Mouse (Mus musculus) spleen, postnatal 36 days (tissue): Measurements from ENCODE around the gene Arhgap40.

ENCODE experiments used
- DNase-seq, 2 experiments: peaks; one replicate each; pipeline ENCODE4 v3.0.0; 2022; ENCODE audit warnings: low spot score in 2 of 2, mixed read lengths in 1 of 2

Arhgap40 gene

DNA sequence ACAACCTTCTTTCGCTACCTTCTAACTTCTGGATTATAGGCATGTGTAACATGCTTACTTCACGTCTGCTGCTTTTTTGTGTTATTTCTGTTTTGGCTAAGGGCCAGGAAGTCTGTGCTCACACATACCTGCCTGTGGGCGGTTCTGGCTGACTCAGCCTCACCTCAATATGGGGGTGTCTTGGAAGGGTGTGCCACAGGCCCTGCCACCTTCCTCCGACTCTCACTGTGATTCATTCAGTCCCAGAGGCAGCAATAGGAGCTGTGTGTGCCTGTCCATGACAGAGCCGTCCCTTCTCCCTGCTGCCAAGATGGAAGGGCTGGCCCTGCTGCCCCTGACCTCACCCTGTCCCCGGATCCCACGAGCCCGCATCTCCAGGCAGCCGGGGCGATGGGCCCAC lies at the start of gene Arhgap40:
Gene Arhgap40 (plus strand): TSS at position 269 of the 400 bp plus-strand sequence.
- DNase-seq = no peak

DNA sequence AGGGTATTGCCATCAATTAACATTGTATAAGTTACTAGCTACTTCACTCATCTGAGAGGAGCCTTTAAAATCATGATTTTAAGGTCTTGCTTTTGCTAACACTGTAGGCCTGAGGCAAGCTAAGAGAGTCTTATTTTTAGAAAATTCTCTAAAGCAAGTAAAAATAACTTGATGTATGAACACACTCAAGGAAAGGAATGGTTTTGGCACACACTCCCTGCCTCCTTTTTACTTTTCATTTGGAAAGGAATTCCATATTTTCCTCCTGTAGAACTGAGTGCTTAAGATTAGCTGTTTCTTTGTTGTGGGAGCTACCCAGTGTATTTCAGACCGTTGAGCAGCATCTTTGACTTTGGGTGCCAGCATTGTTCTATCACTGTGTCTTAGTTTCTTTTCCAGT lies 38.4 kb upstream of the Arhgap40 start:
- no peak for DNase-seq

DNA sequence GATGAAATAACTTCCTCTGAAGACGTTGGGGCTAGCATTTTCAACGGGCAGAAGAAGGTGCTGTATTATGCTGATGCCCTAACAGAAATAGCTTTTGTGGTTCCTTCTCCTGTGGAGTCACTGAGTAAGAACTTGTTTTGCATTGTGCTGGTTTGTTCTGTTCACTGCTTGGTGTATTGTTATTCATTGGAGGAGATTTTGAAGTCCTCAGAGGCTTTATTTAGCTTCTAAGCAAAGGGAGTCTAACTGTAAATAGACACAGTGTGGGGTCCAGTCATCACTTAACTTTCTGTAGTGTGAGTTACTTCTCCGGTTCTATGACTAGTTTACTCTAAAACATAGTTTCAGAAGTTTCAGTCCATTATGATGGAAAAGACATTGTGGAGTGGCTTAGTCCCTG lies 35.0 kb upstream of the Arhgap40 start:
- no peak for DNase-seq

DNA sequence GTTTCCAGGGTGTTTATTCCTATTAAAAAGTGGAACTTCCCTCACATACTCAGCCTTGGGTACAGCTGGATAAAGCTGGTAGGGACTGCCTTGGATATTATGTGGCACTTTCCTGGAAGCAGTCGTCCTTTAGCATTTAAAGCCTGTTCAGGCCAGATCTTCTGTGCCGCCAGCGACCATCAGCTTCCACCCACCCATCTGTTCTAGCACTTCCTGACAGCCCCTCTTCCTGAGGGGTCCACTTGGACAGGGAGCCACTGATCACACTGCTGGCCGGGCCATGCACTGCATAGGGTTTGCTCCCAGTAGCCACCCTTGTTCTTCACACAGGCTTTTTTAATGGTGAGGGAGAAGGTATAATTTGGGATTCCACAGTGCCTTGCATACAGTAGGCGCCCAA lies 14.1 kb upstream of the Arhgap40 start:
- no peak for DNase-seq

GRCm38 (mm10) chr2:158501836-158502812 lies 10.5 kb upstream of the Arhgap40 start, which contains the start of gene Adig:
Gene Adig, plus strand, starts transcription at chr2:158502612.
- DNase-seq = no peak

DNA sequence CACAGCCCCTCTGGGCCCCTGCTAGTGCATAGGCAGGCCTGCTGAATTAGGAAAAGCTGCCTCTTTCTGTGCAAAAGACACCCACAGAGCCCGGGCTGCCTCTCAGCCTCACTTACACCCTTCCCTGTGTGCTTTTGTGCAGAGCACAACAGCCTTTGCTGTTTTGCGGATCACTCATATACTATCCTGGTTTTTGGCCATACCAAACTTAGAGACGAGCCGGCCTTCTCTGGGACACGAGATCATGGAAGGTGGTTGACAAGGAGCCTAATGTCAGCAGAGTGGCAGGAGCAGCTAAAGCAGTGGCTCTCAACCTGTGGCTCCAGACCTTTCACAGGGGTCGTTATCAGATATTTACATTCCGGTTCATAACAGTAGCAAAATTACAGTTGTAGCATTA lies 9.4 kb upstream of the Arhgap40 start:
- no peak for DNase-seq

- DNase-seq = no peak
These were observed 8.9 kb upstream of the Arhgap40 start for GRCm38 (mm10) chr2:158503671-158504070.

DNA sequence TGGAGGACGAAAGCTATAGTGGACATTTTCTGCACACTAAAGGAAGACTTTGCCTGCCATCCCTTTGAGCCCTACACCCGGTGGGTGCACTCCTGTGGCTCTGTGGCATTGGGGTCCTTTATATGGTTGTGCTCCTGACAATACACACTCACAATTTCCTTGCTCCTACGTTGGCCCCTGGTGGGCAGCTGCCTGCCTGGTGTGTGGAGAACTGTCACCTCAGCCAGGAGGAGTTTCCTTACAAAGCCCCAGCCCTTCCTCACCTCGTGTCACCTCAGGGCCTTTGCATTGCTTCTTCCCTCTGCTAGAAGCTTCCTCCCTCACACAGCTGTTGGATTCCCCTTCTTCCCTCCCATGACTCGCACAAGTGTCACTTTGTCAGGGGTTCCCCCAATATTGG lies 6.1 kb upstream of the Arhgap40 start:
- DNase-seq = no peak

- no peak for DNase-seq
These were observed 5.5 kb upstream of the Arhgap40 start for GRCm38 (mm10) chr2:158507046-158507445.

- peak; percentile 13 to 22 for DNase-seq
These were observed 1.9 kb upstream of the Arhgap40 start for GRCm38 (mm10) chr2:158510665-158511064.

GRCm38 (mm10) chr2:158513821-158514336 lies 1.3 kb downstream of the Arhgap40 start:
- DNase-seq = no peak

- no peak for DNase-seq
These were observed 6.0 kb downstream of the Arhgap40 start for GRCm38 (mm10) chr2:158518583-158518982.

- DNase-seq = no peak
These were observed 6.5 kb downstream of the Arhgap40 start for GRCm38 (mm10) chr2:158519071-158519470.

DNA sequence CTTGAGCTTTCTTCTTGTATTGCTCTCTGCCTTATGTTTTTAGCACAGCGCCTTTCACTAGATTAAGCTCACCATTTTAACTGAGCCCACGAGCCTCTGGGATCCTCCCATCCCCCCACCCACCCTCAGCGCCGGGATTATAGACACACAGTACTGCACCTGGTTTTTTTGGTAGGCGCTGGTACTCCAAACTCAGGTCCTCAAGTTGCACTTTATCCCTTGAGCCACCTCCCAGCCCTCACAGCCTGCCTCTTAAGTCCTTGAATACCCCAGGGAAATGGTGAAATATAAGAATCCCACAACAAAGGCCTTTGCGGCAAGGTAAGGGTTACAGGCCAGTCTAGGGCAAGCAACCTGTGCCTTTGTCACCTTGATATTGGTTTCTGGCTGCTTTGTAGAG lies 7.2 kb downstream of the Arhgap40 start:
- no peak for DNase-seq

DNA sequence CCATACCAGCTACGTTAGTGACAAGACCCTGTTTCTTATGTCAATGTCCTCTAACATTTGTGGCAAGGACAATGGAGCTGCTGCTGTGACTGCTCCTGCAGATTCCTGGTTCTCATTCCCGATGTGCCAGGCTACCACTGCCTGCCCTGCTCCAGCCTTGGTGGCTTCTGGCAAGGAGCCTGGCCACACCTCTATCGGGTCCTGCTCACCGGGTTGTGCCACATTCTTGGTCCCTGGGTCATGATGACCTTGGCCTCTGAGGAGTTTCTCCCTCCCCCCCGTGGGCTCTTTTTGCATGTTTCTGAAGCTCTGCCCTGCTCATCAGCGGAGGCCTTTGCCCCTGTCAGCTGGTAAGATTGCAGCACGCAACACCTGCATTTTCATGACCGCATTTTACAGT lies 10.5 kb downstream of the Arhgap40 start:
- DNase-seq = no peak

DNA sequence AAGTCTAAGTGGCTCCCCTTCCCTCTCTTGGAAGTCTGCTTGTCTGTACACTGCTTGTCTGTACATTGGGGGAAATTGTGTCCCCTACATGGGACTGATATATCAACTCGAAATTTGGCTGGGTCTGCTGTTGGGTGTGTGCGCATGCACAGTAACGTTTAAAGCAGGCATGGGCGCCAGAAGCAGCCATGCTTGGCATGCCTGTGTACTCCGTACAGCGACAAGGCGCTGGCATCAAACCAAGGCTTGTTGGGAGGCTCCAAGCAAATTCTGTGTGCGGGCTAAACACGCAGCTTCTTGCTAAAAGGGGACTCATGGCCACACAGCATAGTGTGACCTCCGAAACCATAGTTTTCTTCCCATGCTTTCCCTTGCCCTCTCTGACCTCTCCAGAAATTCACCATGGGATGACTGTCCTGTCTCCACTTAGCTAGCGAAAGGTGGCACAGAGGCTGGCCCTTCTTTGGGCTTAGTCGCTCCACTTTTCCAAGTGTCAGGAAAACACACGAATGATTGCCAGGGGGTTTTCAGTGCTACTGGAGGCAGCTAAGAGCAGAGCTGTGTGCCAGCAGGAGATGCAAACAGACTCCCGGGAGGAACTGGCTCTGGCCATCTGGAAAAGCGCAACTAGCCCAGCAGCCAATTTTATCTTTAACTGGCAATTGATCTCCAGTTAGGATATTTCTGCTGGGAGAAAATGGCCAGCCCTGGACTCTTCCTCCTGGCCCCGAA lies 11.7 kb downstream of the Arhgap40 start:
- no peak for DNase-seq

- DNase-seq = peak in 1 of 2 experiments; percentile 28
These were observed 21.5 kb downstream of the Arhgap40 start for GRCm38 (mm10) chr2:158534090-158534489.

- no peak for DNase-seq
These were observed 22.0 kb downstream of the Arhgap40 start for GRCm38 (mm10) chr2:158534559-158534958.

DNA sequence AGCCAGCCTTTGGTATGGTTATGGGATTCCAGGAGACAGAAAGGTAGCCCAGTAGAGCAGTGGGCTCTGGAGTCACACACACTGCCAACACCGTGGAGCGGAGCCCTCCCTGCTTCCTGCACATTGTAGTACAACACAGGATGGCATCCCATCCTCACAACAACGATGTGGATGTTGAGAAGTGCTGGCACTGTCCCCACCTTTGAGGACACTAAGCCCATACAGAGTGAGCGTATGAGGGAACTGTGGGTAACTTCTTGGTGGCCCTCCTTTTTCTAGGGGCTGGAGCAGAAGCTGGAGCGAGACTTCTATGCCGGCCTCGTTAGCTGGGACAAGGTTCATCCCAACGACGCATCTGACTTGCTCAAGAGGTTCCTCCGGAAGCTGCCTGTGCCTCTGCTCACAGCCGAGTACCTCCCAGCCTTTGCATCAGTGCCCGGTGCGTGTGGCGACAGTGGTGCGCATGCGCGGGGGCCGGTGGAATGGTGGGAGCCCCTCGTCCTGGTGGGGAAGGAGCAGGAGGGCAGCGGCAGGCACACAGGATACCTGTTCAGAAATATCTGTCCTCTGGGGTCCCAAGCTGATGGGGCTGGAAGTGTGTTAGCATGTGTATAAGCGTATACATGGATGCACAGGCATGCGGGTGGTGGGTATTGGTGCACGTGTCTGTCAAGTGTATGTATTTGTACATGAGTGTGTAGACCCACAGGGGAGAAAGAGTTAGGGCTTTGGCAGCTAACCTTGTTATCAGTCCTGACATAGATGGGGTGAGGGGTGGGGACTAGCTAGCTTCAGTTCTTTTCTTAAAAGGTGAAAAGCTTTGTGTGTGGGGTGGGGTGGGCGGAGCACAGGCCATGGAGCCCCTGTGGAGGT lies 27.1 kb downstream of the Arhgap40 start:
- DNase-seq = no peak

DNA sequence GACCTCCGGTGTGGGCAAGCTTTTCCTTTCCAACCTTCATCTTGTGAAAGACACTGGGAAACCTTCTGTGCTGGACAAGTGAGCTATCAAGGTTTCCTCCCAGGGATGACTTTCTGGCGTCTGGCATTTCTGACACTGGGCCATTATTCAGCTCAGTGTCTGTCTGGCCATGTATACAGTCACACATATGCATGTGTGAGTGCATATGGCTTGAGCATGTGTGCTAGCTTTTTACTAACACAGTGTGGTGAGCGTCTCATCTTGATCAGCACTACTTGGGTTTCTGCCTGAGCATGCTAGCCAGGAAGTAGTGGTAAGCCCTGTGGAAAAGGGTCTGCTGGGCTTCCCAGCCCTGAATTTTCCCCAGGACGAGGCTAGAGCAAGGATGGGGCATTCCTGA lies 28.7 kb downstream of the Arhgap40 start:
- no peak for DNase-seq

GRCm38 (mm10) chr2:158545266-158545665 lies 32.7 kb downstream of the Arhgap40 start:
- no peak for DNase-seq
